Mouse (Mus musculus): ENCODE measurements at regions not wholly inside any gene's neighbourhood (a gene's known extent, or its start where the extent isn't known, plus 50 kb on each side); places are given as distances from the start of the nearest gene placed in this dataset.
A peak's percentile ranks its signal among the peaks of the same experiment; 100 is the strongest.

GRCm38 (mm10) chr6:61042667-61043523, 118.1 kb downstream of the Mmrn1 start:
- DNase-seq (ENCODE audit: low read depth, low spot score) = no peak

DNA sequence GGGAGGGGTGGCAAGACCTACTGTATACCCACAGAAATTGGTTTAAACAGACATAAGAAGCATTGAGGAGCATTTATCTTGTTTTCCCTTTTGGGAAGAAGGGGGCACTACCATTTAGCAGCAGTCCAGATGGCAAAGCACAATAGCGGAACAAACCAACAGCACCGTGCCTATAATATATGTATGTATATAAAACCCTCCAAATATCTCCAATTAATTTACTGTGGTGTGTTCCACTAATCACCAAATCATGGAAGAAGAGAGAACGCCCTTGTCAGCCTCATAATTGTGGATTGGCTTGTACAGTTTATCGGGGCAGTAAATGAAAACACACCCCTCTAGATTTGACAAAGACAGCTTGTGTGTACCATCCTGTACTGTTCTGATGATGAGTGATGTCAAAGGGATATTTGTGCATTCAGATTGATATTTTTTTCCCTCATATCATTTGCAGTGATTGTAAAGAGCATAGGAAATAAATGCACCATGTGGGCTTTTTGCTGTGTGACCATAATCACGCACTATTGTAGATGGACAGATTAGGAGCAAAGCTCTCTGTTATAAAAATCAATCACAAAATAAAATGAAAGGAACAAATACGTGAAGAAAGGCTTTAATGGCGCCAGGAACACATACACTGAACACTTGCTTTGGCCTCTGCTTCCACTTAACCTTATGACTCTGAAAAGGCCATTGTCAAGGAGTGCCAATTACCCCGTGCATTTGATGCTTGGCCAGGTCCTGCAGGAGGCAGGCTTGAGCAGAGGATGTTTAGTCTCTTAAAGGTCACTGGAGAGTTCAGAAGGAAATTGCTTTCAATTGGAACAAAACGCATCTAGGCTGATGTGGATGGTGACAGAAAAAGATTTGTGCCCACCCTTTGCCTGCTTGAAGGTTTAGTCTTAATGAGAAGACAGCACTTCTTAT, 119.0 kb downstream of the Mmrn1 start:
- DNase-seq (ENCODE audit: low read depth, low spot score) = no peak

DNA sequence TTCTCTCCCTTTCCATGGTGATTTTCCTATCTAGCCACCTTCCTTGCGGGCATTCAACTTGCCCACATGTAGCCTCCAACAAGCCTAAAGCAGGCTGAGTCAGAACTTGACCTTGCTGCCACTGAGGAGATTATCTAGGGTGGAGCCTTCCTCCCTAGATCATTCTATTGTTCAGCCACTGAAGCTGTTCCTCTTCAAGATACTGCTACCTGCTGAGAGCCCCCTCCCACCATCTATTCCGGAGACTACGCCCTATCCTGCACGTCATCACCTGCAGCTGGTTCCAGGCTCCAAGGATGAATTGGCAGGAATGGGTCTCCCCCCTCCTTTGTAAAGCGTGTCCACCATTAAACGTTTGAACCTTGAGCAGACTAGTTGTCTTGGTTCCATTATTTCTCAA, 122.9 kb downstream of the Mmrn1 start:
- DNase-seq (ENCODE audit: low read depth, low spot score) = peak; percentile 69

DNA sequence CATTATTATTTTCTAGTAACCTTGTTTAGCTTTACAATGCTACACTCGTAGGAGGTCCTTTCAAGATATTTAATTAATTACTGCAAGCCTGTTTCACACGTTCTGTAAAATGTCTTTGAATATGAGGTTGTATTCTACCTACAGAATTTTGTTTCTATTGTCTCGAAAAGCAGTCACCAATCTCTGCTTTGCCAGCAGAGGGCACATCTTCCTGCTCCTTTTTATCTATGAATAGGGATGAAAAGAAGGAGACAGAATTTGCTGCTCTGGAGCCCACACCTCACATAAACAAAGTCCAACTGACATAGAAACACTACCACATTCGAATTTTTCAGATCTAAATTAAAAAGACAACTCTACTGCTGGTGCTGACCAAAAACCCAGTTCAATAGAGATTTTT, 117.0 kb upstream of the Ccser1 start:
- DNase-seq (ENCODE audit: low read depth, low spot score) = no peak

DNA sequence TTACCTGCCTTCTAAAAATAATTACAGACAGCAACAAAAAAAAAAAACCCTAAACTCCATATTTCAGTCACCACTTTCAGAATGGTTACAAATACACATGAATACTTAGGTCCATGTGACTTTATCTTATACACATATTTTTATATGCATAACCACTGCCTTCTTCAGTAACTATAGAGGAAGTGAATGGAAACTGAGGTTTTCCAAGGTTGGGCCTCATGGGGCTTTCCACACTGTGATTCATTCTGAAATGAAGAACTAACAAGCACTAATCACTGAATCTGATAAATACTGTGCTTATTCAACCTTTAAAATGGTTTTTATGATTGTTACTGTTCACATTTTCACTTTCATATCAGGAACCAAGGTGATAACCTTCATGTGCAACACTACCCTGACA, 114.4 kb upstream of the Ccser1 start:
- DNase-seq (ENCODE audit: low read depth, low spot score) = no peak

GRCm38 (mm10) chr6:61066501-61067282, 113.4 kb upstream of the Ccser1 start:
- no peak for DNase-seq (ENCODE audit: low read depth, low spot score)

GRCm38 (mm10) chr6:61067355-61068116, 112.6 kb upstream of the Ccser1 start:
- no peak for DNase-seq (ENCODE audit: low read depth, low spot score)

DNA sequence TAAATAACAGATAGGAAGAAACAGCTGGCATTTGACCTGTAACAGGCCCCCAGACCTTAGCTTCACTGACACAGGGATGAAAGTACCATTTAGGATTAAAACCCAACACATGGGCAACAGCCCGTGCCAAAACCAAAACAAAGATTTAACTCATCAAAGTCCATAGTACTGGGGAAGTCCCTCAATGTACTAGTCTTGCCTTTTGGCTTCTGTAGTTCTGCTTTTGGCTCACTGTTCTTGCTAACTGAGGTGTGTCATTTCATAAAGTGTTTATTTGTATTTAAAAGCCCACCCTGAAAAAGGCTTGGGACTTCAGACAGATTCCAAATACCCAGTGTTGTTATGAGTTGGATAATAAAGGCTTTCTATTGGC, 112.0 kb upstream of the Ccser1 start:
- no peak for DNase-seq (ENCODE audit: low read depth, low spot score)

DNA sequence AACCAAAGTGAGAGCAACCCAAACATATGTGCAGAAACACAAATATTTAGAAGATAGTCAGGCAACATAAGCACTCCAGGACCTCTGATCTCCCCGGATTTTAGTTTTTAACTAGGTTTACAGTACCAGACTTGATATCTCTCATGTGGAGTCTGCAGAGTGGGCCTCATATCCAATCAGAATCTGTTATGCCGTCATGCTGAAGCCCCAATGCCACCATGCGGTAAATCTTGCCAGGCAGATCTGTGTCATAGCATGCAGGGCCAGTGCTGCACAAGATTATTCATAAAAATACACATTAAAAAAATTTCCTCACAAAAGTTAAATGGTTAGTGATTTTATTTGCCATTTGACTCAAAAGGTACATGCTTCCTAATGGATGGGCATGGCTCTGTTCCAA, 106.9 kb upstream of the Ccser1 start:
- no peak for DNase-seq (ENCODE audit: low read depth, low spot score)

- DNase-seq (ENCODE audit: low read depth, low spot score) = no peak
These were observed 106.3 kb upstream of the Ccser1 start for GRCm38 (mm10) chr6:61073794-61074193.

- DNase-seq (ENCODE audit: low read depth, low spot score) = no peak
These were observed 105.4 kb upstream of the Ccser1 start for GRCm38 (mm10) chr6:61074700-61075099.

GRCm38 (mm10) chr6:61078559-61078958, 101.6 kb upstream of the Ccser1 start:
- no peak for DNase-seq (ENCODE audit: low read depth, low spot score)

GRCm38 (mm10) chr6:61080661-61081060, 99.5 kb upstream of the Ccser1 start:
- no peak for DNase-seq (ENCODE audit: low read depth, low spot score)

DNA sequence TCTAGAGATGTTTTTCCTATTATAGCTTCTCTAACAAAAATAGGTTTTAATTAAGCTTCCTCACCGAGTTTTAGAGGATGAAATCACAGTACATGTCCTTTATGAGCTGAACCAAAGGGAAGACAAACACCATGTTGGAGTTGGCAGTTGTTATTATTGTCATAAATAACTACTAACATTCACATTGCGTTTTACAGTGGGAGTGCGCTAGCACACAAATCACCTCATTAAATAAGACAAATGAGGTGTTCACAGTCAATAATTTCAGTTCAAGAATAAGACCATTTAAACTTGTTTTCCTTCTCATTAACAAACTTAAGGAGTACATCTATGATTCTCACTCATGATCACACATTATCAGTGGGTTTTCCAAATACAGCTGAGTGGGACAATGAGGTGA, 96.8 kb upstream of the Ccser1 start:
- no peak for DNase-seq (ENCODE audit: low read depth, low spot score)

GRCm38 (mm10) chr6:61099348-61099981, 80.7 kb upstream of the Ccser1 start:
- no peak for DNase-seq (ENCODE audit: low read depth, low spot score)

- no peak for DNase-seq (ENCODE audit: low read depth, low spot score)
These were observed 80.2 kb upstream of the Ccser1 start for GRCm38 (mm10) chr6:61099982-61100365.

DNA sequence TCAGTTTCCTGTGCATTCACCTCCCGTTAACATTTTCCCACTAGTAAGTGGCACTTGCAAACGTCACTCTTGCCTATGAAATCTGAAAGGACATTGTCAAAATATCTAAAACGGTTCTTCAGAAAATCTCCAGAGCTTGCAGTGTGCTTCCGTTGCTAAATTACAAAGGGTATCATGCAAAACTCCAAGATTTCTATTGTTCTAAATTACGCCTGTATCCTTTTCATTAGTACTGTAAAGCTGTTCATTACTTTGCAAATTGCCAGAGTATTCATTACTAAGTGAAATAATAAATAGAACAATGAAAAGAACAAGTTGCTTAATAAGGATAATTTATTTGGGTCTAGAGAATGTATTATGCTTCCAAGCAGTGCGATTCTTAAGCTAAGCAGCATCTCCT, 78.2 kb upstream of the Ccser1 start:
- no peak for DNase-seq (ENCODE audit: low read depth, low spot score)

GRCm38 (mm10) chr6:61103459-61104234, 76.5 kb upstream of the Ccser1 start:
- DNase-seq (ENCODE audit: low read depth, low spot score) = no peak

- no peak for DNase-seq (ENCODE audit: low read depth, low spot score)
These were observed 64.9 kb upstream of the Ccser1 start for GRCm38 (mm10) chr6:61115250-61115649.

- DNase-seq (ENCODE audit: low read depth, low spot score) = no peak
These were observed 60.5 kb upstream of the Ccser1 start for GRCm38 (mm10) chr6:61119590-61119989.

All from WW6 (cell line).